Mouse (Mus musculus) heart, adult 11 months (tissue): ENCODE results near the gene Peli2.

Experiments
- DNase-seq: peaks from one replicate; pipeline ENCODE4 v3.0.0; 2022

Gene Peli2

DNA sequence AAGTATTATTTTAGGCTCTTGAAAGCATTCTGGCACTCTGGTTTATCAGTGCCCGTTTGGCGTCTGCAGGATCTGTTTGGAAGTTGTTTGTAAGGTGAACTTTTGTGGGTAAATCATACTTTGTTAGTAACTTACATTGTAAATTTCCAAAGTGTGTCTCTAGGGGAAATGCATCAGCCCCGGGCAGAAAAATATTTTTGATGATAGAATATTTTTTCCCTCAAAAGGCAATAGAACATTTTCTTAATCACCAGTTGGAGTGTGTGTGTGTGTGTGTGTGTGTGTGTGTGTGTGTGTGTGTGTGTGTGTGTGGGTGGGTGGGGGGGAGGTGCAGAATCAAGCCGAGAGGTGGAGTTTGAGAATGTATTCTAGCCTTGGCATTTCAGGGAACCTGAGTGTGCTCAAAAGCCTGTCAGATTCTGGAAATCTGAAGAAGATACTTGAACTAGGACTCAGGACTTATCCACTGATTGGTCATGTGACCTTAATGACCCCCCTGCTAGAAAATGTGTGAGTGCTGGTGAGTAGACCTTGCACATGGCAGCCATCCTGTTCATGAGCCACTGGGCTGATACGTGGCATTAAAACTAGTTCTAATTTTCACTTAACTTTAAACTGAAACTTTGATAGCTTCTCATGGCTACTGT, 33.4 kb downstream of the Peli2 start:
- peak; percentile 72 for DNase-seq

DNA sequence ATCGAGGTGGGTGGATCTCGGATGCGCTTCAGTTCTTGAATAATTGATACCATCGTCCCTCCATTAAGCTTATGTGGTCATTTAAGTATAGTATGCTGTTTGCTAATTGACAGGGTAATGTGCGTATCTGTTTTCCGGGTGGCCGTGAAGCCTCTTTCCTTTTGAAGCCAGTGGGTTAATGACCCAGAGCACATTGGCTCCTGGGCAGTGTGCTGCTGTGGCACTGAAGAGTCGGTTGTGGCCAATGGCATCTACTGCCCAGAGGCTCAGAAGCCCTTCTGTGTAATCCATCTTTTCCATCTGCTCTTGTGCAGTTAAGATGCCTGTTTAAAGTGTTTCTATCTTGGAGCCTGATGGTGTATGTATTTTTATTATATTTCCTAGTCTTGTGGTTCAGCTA, 34.0 kb downstream of the Peli2 start:
- peak; percentile 48 for DNase-seq

DNA sequence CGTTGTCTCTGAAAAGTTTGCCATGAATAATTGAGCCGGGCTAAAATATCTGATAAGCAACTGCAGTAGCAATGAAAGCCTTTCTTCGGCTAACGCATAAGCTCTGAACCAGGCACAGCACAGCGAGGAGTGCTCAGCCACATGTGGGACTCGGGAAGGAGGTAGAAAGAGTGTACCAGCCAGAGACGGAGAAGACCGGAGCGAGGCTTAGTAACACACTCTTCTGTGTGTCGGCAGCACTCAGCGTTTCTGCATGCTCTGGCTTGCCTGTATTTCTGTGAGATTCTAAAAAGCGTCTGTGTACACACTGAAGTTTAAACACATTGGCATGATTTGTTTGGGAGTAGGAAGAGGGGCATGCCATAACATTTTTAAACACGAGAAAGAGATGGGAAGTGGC, 34.5 kb downstream of the Peli2 start:
- DNase-seq, result no peak

- peak; percentile 0 for DNase-seq
Observed at GRCm38 (mm10) chr14:48157085-48157484, 36.5 kb downstream of the Peli2 start.

DNA sequence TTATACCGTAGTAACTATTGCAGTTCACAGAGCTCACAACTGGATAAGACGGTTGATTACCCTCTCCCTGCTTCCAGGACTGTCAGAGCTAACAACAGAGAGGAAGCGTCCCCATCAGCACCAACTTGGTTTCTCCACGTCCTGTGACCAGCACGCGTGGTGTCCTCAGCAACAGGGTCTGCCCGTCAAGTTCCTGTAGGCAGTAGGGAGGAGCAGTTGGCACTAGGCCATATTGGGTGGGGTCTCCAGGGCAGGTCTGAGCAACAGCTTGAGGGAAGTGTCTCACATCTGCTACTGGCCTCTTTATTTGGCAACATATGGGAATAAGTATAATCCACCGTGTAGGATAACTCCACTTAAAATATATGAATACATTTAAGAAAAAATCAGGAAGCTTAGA, 37.2 kb downstream of the Peli2 start:
- peak; percentile 86 for DNase-seq

DNA sequence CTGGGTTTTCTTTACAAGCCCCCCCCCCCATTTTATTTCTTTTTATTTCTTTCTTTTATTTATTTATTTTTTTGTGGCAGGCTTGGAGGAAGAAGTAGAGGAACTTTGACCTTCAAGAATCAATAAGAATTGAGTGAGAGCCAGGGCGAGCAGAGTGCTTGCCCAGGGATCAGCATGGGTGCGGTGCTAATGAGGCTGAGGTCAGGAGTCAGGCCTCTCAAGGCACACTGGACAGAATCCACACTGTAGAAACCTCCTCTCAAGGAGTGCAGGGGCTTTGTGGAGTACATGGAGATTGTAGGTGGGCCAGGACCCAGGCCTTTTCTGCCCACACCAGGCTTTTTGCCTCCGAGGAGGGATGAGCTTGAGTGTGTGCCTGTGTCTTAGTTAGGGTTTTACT, 38.8 kb downstream of the Peli2 start:
- DNase-seq, result peak; percentile 88

GRCm38 (mm10) chr14:48162446-48162845, 41.8 kb downstream of the Peli2 start:
- DNase-seq, result no peak

DNA sequence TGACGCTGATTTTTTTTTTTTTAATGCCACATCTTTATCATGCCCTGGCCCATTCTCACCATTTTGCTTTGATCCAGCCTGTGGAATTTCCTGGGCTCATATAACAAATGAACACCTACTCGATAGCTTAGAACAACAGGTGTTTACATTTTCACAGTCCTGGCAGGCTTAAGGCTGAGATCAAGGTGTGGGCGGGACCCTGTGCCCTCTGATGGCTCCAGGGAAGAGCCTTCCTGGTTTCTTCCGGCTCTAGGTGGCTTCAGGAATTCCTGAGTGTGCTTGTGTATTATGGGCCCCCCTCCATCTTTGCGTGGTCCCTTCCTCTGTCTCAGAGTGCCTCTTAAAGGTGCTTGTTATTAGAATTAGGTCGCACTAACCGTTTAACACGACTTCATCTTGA, 44.3 kb downstream of the Peli2 start:
- peak; percentile 68 for DNase-seq

DNA sequence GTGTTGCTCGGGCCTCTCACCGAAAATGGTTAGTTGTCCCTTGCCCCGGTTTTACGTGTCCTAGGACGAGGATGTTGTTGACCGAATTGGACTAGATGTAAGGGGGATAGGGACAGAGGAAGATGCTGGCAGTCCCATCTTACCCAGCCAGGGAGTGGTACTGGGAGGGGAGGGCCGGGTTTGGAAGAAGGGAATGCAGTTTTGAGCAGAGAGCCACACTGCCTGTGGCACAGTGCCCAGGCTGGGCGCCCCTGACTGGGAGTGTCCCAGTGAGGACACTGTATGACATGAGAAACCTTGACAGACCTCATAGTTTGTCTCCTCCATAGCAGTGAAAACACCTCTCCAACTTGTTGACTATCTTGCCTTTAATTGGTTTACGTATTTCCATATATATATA, 45.8 kb downstream of the Peli2 start:
- peak; percentile 85 for DNase-seq

DNA sequence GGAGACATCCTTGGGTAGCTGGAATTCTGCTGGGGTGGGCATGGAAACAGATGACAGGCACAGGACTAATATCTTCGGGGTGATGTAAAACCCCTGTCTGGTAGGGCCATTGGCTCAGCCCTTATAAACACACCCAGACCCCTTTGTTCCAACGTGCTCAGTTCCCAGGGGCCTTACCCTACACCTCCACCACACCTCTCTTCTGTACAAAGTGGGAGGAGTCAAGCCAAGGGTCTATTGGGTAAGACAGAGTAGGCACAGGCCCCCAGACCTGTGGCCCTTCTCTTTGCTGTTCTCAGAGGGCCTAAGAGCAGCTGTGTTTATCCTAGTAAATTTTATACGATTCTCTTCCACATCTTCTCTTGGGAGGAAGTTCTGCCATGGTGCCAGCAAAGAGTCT, 46.4 kb downstream of the Peli2 start:
- peak; percentile 80 for DNase-seq

DNA sequence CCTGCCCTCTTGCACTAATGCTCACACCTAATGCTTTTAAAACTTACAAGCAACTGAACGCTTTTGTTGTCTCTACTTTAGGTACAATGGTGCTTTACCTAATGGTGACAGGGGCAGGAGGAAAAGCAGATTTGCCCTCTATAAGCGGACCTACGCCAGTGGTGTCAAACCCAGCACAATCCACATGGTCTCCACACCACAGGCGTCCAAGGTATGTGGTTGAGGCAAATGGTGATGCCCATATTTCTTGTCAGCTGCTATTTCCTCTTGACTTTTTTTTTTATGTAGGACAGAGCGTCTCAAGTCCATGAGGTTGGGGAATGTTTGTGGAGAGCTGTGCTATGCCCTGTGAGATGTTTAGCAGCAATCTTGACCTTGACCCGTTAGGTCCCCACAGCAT, 47.5 kb downstream of the Peli2 start:
- DNase-seq, result peak; percentile 81

DNA sequence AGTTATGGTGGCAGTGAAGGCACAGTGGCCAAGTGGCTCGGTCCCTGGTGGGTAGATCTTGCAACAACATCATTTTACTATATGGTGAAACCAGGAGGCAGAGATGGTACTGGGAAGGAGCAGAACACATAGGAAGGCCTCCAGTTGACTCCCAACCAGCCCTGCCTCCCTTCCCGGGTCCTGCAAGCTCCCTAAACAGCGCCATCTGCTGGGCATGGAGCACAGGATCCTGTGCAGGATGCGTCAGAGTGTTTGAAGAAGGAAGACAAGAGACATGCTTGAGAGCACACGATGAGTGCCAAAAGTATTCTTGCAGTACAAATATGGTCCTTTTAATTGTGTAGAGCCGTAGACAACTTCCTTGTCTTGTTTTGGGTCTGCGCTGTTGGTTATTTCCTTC, 49.3 kb downstream of the Peli2 start:
- peak; percentile 93 for DNase-seq

DNA sequence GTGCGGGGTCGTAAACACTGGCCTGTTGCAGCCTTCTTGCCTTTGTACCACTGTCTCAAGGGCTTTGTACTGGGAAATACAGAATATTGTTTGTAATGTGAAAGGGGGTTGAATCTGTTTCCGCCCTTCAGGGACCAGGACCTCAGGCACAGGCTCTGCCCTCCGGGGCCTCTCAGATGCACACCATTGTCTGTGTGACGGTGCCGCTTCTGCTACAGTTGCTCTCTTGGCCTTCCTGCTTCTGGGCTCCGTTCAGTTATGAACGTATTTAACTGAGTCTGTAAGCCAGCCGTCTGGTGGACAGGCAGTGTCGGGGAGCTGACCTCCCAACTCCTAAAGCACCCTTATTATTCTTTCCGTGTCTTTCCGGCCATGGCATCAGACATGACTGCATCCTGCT, 50.6 kb downstream of the Peli2 start:
- peak; percentile 87 for DNase-seq

DNA sequence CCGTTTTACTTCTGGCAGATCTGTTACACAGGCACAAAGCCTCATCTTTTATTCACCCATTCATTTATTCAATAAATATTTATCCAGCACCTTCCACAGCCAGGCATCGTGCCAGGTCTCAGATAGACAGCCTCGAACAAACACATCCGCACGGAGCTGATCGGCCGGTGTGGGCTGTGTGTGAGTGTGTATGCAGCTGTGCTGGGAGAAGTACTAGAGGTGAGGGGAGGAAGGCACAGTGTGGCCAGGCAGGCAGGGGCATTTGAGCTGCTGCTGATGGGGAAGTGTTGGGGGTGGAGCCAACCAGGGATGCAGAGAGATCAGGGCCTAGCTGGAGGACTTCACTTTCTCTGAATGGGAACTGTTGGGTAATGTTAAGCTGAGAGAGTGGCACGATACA, 51.4 kb downstream of the Peli2 start:
- DNase-seq, result peak; percentile 90

DNA sequence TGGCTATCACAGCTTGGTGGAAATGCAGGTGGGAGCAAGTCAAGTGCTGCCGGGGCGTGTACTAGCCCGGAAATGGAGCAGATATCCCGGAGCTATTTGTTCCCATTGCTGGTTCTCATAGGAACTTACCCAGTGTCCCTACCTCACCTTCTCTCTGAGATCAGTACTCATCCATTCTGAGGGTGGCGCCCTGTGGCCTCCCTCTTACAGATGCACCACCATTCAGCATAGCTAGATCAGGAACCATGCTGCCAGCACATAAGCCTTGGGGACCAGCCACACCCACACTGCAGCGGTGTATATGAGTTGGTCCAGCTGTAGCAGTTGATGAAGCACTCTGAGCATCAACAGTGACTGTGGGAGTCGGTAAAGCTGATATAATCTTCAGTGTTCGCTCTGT, 52.3 kb downstream of the Peli2 start:
- DNase-seq, result peak; percentile 87

DNA sequence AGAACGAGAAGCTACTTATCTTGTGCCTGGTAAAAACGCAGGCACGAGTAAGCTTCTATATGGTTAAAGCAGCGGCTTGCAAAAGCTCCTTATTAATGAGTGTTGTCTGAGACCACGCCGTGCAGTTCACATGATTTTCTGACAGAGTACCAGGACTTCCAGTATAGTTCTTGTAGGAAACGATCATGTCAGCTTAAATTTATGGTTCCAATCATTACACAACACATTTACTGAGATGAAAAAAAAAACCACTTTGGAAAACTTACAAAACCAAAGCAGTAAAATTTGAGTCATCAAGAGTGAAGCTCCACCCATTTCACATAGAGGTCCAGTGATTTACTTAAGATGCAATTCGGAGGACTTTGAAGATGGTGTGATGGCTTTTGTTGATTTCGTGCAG, 53.2 kb downstream of the Peli2 start:
- DNase-seq, result peak; percentile 37

GRCm38 (mm10) chr14:48174356-48174755, 53.7 kb downstream of the Peli2 start:
- peak; percentile 11 for DNase-seq

DNA sequence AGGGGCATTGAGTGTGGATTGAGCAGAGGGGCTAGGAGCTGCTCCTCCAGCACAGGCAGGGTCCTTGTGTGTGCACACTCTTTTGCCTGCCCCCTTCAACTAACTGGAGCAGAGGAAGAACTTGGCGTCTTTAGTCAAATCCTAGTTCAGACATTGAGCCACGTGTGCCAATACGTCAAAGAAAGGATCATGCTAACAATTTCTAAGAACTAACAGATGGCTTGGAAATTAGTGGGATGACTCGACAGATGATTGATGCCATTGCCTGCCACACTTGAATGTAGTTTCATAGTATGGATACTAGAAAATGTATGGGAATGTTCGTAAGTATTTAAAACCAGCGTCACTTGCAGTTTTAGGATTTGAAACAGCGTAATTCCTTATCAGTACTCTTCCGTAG, 54.5 kb downstream of the Peli2 start:
- peak; percentile 15 for DNase-seq

GRCm38 (mm10) chr14:48178304-48178995, 57.8 kb downstream of the Peli2 start:
- DNase-seq, result peak; percentile 88

DNA sequence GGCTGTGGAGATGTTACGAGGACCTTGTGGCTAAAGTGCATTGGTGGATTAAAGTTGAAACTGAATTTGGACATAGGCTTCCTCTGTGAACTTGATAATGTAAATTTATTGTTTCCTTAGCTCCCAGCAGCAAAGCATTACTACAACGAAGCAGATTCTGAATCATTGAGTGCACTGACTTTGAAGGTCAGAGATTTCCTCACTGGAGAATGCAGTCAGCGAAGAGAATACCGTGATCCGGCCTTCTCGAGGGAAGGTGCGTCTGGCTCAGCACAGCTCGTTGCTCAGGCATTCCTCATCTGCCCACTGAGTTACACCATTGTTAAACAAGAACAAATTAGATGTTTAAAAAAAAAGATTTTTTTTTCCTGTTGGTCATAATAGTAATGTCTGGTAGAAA, 58.4 kb downstream of the Peli2 start:
- DNase-seq, result peak; percentile 19

DNA sequence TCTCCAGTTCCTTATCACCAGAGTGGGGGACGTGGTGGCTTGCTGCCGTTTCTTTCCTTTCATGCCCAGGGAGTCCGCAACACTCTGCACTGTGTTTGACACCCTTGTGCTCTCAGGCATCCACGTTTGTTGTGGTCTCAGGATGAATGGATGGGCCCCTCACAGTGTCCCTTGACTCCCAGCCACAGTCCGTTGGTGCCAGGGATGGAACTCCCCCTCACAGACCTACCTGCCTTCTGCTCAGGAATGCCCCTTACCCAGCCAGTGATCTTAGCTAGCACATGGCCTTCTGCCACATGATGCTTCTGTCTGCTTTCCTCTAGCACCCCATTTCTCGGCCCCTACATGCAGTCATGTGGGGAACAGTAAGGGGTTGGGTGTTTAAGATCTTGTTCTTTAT, 65.7 kb downstream of the Peli2 start:
- DNase-seq, result peak; percentile 76

DNA sequence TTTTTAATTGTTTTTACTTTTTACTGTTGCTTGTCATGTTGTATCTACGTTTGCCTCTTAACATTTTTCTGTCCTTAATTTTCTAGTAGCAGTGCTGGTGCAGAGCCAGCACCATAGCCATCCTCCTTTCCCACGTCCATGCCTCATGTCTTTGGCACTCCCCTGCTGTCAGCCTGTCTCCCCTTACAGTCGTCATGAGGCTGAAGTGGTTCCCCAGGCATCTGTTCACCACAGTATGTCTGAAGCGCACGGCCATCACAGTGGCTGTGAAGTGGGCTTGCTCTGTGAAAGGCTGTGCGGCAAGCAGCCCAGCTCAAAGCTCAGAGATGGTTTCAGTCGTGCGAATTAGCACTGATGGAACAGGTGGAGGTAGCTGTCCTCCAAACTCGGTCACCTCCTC, 66.5 kb downstream of the Peli2 start:
- no peak for DNase-seq

DNA sequence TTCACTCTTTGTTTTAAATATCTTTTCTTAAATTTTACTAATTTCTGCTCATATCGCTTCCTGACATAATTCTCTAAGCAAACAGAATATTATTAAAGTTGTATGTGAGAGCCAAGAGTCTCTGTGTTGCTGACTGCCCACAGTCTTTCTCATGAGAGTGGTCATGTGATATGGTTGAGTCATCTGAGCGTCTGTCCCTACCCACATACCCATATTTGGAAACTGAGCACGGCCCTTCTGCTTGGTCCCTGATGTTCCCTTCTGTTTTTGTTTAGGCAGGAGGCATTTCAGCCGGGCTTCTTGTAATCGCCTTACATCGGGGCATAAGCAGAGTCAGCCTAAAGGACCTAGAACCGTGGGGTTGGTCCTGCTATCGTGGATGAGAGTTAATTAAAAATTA, 68.7 kb downstream of the Peli2 start:
- DNase-seq, result peak; percentile 96

- DNase-seq, result peak; percentile 83
Observed at GRCm38 (mm10) chr14:48190946-48191345, 70.3 kb downstream of the Peli2 start.

DNA sequence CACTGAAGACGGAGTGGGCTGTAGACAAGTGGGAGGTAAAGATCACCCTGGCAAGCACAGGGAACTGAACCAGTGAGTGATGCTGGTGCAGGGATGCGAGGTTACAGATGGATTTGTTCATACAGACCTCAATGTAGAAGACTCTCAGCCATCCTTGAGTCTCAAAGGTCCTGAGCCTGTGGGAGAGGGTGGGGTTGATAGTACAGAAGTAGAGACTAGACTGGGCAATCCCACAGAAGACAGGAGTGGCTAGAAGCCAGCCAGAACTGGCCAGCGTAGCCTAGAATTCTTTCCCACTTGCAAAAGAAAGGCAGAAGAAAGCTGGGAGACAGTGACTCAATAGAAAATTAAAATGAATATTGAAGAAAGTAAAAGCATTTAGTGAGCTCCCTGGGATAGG, 71.3 kb downstream of the Peli2 start:
- DNase-seq, result peak; percentile 90
